Mouse (Mus musculus): ENCODE measurements around the gene Mecom. TPM values are rescaled to one million over a fixed set of nuclear protein-coding genes. Genes with fewer than 3 reads are reported as not detected.
"Not testable (repeated sequence)": the region's sequence is repeated elsewhere in the genome, so short reads cannot be mapped to it uniquely, and the experiment has no call there.

Gene Mecom
- polyA plus RNA-seq (2015; fragmentation: Nextera tagmentation; extraction: Ambion mirVana): 6.9 and 9.5 TPM in 2 replicates

DNA sequence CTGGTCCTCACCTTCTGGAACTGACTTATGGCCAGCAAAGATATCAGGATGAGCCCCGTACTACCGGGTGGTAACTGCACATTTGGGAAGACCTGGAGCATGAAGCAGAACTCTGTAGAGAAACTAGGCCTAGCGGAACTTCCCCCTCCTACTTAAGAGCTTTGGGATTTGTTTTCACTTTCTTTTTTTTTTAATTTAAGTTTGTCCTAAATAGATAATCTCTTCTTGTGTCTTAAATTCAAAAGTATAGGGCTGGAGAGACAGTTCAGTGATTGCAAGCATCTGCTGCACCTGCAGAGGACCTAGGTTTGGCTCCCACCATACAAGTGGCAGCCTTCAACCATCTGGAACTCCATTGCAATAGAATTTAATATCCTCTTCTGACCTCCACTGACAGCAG lies at the start of gene Mecom:
Gene Mecom, minus strand, starts transcription at position 101 of the 400 bp plus-strand sequence.
- ATAC-seq (ENCODE audit: low FRiP score, low read depth): no peak
- H3K9me3 ChIP-seq: no peaks in the 10 kb centered on the region
- no peaks in the 10 kb centered on the region for H3K36me3 ChIP-seq
- H3K27me3 ChIP-seq: no peaks in the 10 kb centered on the region
- no peak within 1 kb of the TSS for H3K9ac ChIP-seq
- H3K4me2 ChIP-seq: no peak within 1 kb of the TSS
- H3K27ac ChIP-seq (replicated peaks): no peak within 1 kb of the TSS
- 94% methylated on average over 3 of the region's 3 CpGs for WGBS
- H3K4me1 ChIP-seq (replicated peaks): 0 out of 2 replicates have a peak, but pooled peaks cover 3% of the 10 kb centered on the region
- no peak within 1 kb of the TSS for H3K4me3 ChIP-seq

DNA sequence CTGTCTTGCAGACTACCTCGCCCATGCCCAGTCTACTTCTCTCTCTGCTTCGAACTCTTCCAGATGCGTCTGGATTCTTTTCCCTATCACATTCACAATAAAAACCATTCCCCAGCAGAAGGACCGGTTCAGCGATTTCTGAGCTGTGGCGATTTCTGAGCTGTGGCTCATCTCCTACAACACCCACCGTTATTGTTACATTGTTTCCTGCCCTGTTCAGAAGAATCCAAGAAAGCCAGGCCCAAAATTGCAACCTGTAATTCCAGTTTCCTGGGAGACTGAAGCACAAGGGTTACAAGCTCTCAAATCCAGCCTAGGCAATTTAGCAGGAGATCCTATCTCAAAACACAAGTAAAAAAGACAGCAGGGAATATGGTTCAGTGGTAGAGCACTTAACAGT lies 49.5 kb upstream of the Mecom start:
- H3K27ac ChIP-seq (replicated peaks): no peak overlapping the region
- WGBS: 85% methylated on average over 7 of the region's 7 CpGs
- no peaks in the 10 kb centered on the region for H3K36me3 ChIP-seq
- no peaks in the 10 kb centered on the region for H3K9me3 ChIP-seq
- no peak for ATAC-seq (ENCODE audit: low FRiP score, low read depth)
- no peaks in the 10 kb centered on the region for H3K27me3 ChIP-seq
- no peak overlapping the region for H3K4me2 ChIP-seq
- H3K4me3 ChIP-seq: no peak overlapping the region
- no peak overlapping the region for H3K9ac ChIP-seq
- peaks cover 19% of the 10 kb centered on the region for H3K4me1 ChIP-seq (replicated peaks)

DNA sequence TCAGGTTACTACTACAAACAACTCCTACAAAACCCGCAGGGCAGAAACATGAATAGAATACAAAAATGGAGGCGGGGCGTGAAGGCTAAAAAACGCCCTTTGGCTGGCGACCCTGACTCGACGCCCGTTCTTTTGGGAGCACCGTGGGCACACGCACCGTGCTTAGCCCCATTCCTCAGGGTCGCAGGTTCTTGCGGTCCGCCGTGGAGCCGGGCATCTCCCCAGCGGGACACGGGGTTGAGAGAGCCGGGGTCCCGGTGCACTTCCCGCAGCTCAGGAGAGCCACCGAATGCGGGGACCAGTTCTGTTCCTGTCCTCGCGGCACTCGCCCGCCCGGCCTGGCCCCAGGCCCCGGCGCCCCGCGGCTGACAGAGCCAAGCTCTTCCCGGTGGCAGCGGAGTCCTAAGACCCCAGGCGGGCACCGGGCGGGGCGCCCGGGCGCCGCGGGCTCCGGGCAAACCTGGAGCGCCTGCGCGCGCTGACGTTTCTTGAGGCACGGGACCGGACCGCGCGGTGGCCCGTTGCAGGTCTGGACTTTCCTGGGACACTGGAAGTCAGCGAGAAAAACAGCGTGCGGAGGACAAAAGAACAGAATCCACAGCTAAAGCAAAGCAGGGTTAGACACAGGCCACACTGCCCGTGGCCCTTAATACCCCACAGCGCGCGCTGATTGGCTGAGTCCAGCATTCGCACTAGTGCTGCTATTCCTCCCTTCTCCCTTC lies 47.5 kb upstream of the Mecom start:
- Histone ChIP-seq H3K4me3 (peak overlapping the region; percentile 69), H3K27ac (replicated peaks) (peak overlapping the region; percentile 73), H3K9me3 (no peaks in the 10 kb centered on the region), H3K27me3 (no peaks in the 10 kb centered on the region), H3K4me1 (replicated peaks) (peaks cover 19% of the 10 kb centered on the region), H3K9ac (peak overlapping the region; percentile 80), H3K36me3 (no peaks in the 10 kb centered on the region), H3K4me2 (peak overlapping the region; percentile 79)
- peak; percentile 73 for ATAC-seq (ENCODE audit: low FRiP score, low read depth)
- under 1% methylated on average over 62 of the region's 62 CpGs for WGBS

DNA sequence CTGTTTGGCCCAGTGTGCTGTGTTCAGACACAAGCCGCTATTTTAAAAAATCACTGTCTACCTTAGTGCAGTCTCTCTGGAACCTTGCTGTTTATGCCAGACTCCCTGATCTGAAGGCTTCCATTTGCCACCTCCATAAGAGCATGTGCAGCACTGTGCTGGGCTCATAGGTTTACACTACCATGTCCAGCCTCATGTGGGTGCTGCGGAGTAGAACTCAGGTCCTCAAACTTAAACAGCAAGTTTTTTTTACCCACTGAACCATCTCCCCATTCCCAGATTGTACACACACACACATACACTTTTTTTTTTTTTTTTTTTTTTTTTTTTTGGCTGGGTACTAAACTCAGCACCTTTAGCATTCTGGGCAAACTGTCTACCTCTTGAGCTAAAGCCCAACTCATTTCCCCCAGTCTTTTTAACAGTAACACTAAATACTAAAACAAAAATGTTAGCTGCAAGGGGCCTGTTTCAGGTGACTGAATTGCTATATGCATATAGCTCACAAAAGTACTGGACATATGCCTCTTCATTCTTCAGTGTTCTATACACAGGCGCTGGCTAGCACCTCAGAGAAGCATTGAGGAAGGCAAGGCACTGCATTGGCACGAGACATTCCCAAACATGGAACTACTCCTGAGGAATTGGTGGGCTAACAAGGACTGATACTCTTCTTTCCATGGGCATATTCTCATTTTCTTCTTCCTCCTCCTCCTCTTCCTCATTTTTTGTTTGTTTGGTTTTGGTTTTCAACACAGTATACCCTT lies 46.1 kb upstream of the Mecom start:
- H3K4me1 ChIP-seq (replicated peaks): peaks cover 8% of the 10 kb centered on the region
- no peaks in the 10 kb centered on the region for H3K36me3 ChIP-seq
- no peaks in the 10 kb centered on the region for H3K9me3 ChIP-seq
- no peaks in the 10 kb centered on the region for H3K27me3 ChIP-seq
- H3K9ac ChIP-seq: no peak overlapping the region
- 79% methylated on average over 4 of the region's 4 CpGs for WGBS
- no peak overlapping the region for H3K4me2 ChIP-seq
- H3K27ac ChIP-seq (replicated peaks): no peak overlapping the region
- H3K4me3 ChIP-seq: no peak overlapping the region
- no peak for ATAC-seq (ENCODE audit: low FRiP score, low read depth)

DNA sequence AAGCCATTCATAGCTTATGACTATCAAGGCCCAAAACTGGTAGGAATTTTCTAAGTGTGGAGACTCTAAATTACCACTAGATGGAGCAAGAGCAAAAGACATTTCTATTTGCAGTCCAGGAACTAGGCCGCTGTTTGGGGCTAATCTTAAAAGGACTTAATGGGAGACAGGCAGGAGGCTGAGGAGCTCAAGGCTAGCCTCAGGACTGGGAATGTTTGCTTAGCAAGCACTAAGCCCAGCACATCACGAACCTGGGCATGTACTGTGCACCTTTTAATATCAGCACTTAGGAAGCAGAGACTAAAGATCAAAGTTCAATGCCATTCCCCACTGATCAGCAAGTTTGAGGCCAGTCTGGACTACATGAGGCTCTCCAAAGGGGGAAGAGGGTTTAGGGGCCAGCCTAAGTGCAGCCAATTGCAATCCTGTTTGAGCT lies 44.6 kb upstream of the Mecom start:
- H3K4me3 ChIP-seq: no peak overlapping the region
- no peaks in the 10 kb centered on the region for H3K27me3 ChIP-seq
- 0% methylated on average over 2 of the region's 2 CpGs for WGBS
- H3K36me3 ChIP-seq: no peaks in the 10 kb centered on the region
- no peaks in the 10 kb centered on the region for H3K9me3 ChIP-seq
- H3K4me2 ChIP-seq: no peak overlapping the region
- H3K9ac ChIP-seq: no peak overlapping the region
- no peak overlapping the region for H3K27ac ChIP-seq (replicated peaks)
- 0 out of 2 replicates have a peak, but pooled peaks have one; percentile 29 for ATAC-seq (ENCODE audit: low FRiP score, low read depth)
- H3K4me1 ChIP-seq (replicated peaks): peaks cover 7% of the 10 kb centered on the region

DNA sequence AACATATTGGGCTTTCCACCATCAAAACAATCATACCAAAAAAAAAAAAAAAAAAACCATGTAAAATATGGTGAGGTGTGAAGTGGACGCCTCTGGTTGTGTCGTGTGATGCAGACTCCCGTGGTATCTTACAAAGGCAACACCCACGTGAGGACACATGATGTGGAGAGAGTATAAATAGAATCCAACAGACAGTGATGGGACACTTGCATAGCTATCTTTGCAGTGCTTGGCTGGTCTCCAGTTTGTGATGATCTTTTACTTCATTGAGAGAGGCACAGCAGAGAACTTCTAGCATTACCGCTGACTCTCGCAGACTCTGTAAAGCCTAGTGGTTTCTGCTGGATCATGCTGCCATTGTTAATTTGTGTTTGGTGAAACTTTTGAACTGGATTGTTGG lies 41.1 kb upstream of the Mecom start:
- Histone ChIP-seq H3K27me3 (no peaks in the 10 kb centered on the region), H3K4me3 (no peak overlapping the region), H3K27ac (replicated peaks) (no peak overlapping the region), H3K9ac (no peak overlapping the region), H3K4me1 (replicated peaks) (no peaks in the 10 kb centered on the region), H3K9me3 (no peaks in the 10 kb centered on the region), H3K4me2 (no peak overlapping the region), H3K36me3 (no peaks in the 10 kb centered on the region)
- ATAC-seq (ENCODE audit: low FRiP score, low read depth): no peak
- 84% methylated on average over 6 of the region's 6 CpGs for WGBS

DNA sequence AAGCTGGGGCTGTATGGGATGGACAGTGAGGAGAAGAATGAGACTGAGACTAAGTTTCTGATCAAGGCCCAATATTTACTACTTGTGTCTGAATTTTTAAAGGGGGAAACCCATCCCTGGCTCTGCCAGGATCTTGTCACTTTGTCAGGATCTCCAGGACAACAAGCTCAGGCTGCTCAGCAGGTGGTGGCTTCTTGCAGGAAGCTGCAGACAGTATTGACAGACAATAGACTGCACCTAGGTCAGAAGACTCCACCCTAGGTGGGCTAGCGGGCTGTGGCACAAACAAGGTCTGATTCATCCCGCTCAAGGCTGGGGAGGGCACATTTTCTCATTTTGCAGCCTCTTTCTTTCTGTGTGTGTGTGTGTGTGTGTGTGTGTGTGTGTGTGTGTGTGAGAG lies 25.7 kb upstream of the Mecom start:
- Histone ChIP-seq H3K4me3 (no peak overlapping the region), H3K4me1 (replicated peaks) (no peaks in the 10 kb centered on the region), H3K36me3 (no peaks in the 10 kb centered on the region), H3K9ac (no peak overlapping the region), H3K27me3 (no peaks in the 10 kb centered on the region), H3K4me2 (no peak overlapping the region), H3K9me3 (no peaks in the 10 kb centered on the region), H3K27ac (replicated peaks) (no peak overlapping the region)
- 9% methylated on average over 2 of the region's 2 CpGs for WGBS
- no peak for ATAC-seq (ENCODE audit: low FRiP score, low read depth)

DNA sequence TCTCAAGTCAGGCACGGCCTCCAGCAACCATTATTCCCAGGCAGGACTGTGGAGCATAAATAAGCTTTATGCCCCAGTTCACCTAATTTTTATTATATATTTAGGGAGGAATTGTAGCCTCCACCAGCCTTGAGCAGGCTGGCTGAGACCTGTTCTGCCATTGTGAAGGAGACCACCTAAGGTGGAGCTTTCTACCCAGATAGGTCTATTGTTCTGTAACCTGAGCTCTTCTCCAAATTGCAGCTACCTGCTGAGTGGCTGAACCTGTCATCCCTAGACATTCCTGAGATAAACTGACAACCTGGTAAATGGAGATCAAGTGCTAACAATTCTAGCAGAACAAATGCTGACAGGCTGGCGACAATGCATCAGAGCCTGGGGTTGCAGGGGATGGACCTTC lies 18.5 kb upstream of the Mecom start:
- ATAC-seq (ENCODE audit: low FRiP score, low read depth); H3K4me1 ChIP-seq (replicated peaks); H3K36me3 ChIP-seq; H3K4me3 ChIP-seq; H3K9me3 ChIP-seq; H3K27me3 ChIP-seq; H3K27ac ChIP-seq (replicated peaks); H3K9ac ChIP-seq; H3K4me2 ChIP-seq: not testable (repeated sequence)
- 63% methylated on average over 1 of the region's 2 CpGs for WGBS

DNA sequence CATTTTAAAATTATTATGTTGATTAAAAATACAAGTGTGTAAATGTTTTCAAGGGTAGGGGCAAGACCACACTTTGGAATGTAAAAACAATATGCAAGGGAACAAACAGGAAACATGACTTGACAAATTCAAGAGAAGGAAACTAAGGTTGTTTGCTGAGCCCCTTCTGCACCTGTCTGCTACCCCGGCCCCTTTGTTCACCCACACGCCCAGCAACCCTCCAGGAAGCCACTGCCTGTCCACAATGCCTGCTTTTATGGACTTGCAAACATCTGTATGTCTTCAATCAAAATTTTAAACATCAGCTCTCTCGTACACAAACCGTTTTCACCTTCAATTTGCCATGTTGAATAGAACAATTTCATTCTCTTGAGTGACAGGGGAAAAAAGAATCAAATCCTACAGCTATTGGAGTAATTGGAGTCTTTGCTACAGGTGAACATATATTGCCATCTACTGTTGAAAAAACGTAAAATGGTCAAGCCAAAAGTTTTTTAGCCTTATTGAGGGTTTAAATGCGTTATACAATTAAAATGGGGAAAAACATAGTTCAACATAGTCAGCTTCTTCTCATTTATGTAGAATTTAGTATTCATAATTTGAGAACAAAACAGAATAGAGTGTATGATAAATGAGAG lies 13.0 kb upstream of the Mecom start:
- ATAC-seq (ENCODE audit: low FRiP score, low read depth): no peak

DNA sequence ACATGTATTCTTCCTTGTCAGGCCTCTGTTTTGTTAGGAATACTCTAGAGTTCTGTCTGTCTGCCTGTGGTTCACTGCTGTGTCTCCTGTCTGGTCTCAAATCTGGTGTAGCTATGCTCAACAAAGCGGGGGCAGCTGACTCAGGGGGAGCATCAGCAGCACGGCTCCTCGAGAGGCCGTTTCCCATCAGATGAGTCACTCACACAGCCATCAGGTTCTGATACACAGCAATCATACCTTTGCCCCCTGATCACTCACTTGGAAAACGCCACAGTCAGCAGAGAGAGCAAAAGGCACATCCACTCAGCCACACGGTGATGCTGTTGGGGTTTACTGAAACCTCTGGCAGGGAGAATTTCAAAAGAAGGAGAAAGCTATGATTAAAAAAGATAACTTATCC lies 5.9 kb upstream of the Mecom start:
- 63% methylated on average over 6 of the region's 6 CpGs for WGBS
- Histone ChIP-seq H3K27me3 (no peaks in the 10 kb centered on the region), H3K9ac (no peak overlapping the region), H3K4me1 (replicated peaks) (no peaks in the 10 kb centered on the region), H3K27ac (replicated peaks) (no peak overlapping the region), H3K4me3 (no peak overlapping the region), H3K36me3 (no peaks in the 10 kb centered on the region), H3K4me2 (no peak overlapping the region), H3K9me3 (no peaks in the 10 kb centered on the region)
- ATAC-seq (ENCODE audit: low FRiP score, low read depth): no peak

More for the DNA sequence above, 13.0 kb upstream of the Mecom start:
- Histone ChIP-seq H3K27ac (replicated peaks) (no peak overlapping the region), H3K9ac (no peak overlapping the region), H3K9me3 (no peaks in the 10 kb centered on the region), H3K4me2 (no peak overlapping the region), H3K27me3 (no peaks in the 10 kb centered on the region), H3K36me3 (no peaks in the 10 kb centered on the region), H3K4me3 (no peak overlapping the region), H3K4me1 (replicated peaks) (peaks cover 3% of the 10 kb centered on the region; the same call in 1 of the 2 replicates)
- 50% methylated on average over 6 of the region's 6 CpGs for WGBS

DNA sequence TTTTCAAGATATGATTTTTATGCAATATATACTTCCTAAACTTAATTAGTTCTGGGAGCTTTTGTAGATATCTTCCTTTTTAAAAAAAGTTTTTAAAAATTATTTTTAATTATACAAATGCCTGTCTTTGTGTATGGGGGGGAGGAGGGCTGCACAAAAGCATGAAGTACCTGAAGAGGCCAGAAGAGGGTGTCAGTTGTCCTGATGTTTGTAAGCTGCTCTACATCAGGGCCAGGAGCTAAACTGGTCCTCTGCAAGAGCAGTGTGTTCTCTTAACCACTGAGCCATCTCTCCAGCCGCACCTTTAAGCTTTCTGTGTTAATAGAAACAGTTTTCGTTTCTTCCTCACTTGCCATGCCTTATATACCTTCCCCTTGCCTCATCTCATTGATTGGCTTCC lies 2.4 kb upstream of the Mecom start:
- Histone ChIP-seq H3K9me3 (no peaks in the 10 kb centered on the region), H3K4me3 (no peak overlapping the region), H3K27me3 (no peaks in the 10 kb centered on the region), H3K36me3 (no peaks in the 10 kb centered on the region), H3K4me1 (replicated peaks) (0 out of 2 replicates have a peak, but pooled peaks cover 3% of the 10 kb centered on the region), H3K9ac (no peak overlapping the region), H3K27ac (replicated peaks) (no peak overlapping the region), H3K4me2 (no peak overlapping the region)
- 58% methylated on average over 2 of the region's 2 CpGs for WGBS
- ATAC-seq (ENCODE audit: low FRiP score, low read depth): no peak

DNA sequence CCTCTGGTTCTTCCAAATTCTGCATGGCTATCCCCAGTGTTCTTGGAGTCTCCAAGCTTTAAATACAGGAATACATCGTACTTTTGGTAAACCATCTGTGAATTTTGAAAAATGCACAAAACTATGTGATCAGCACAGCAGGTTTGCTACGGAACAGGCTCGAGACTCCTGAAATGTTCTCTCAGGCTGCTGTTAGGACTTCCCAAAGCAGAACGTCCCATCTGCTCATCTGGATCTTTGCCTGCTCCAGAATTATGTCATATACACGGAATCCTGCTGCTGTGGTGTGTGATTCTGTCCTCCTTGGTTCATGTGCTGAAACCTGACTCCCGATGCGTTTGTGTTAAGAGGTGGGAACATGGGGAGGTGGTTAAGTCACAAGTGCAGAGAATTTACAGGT lies 1.1 kb upstream of the Mecom start:
- 78% methylated on average over 7 of the region's 7 CpGs for WGBS
- Histone ChIP-seq H3K27me3 (no peaks in the 10 kb centered on the region), H3K4me3 (no peak overlapping the region), H3K9ac (no peak overlapping the region), H3K4me1 (replicated peaks) (0 out of 2 replicates have a peak, but pooled peaks cover 3% of the 10 kb centered on the region), H3K36me3 (no peaks in the 10 kb centered on the region), H3K9me3 (no peaks in the 10 kb centered on the region), H3K27ac (replicated peaks) (no peak overlapping the region), H3K4me2 (no peak overlapping the region)
- ATAC-seq (ENCODE audit: low FRiP score, low read depth): no peak

Measured in hindbrain, embryonic 15.5 days (tissue).